Mouse (Mus musculus): Measurements from ENCODE around the gene Dtd1.

The Dtd1 gene

DNA sequence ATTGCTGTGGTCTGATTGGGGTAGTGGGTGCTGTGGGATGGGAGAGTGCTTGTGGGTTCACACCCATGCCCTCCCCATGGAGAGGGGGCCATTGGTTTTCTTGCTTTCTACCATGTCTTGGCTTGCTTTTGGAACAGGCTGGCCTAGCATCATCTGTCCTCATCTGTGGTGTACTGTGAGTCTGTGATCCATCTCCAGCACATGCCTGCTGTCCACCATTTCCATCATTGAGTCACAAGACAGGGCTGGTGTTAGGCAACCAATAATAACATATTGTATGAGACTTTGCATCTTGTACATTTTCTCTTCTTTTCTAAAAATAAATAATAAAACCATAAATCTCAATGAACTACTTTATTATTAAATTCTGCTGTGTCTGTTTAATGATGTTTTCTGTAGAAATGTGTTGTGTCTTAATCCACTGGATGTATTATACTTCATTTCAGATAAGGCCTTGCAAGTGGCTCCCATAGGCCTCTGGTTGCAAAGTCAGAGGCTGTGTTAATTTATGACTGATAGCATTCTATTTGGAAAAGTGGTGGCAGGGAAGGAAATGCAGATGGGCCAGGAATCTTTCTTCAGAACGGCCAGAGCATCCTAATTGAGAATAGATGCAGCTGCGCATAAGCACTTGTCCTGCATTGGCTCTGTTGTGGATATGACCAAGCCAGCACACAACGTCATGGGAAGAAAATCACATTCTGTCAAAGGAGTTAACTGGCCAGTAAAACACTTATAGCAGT, 168.8 kb downstream of the Dtd1 start:
- DNase-seq (ENCODE audit: low read depth, low spot score) = no peak

DNA sequence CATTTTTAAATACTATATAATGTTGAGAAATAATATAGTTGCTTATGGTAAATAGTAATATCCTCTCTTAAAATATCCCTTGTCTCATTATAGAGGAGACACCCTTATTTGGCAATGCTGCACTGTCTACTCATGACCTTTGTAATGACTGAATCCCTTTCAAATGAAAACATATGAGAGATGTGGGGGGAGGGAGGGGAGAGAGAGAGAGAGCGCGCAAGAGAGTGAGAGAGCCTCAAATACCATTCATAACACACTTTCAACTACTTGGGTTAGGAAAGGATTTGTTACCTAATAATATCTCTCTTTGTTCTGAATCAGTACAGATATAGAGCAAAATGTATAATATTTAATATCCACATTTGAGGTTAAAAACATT, 169.4 kb downstream of the Dtd1 start:
- DNase-seq (ENCODE audit: low read depth, low spot score) = no peak

DNA sequence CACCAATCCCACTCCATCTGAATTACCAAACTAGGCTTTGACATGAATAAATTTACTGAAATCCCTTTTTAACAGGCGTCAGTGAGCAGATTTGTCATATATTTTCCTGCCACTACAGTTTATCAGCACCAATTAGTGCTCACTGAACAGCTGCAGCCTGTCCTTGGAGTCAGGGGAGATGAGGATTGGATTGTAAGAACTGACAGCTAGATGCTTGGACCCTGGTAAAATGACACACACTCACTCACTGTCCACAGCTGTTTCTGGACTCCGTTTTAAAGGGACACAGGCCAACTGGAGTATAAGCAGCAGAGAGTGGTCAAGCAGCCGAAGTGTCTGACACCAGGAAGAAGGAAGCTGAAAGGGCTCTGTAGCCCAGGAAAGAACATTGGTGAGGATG, 169.9 kb downstream of the Dtd1 start:
- DNase-seq (ENCODE audit: low read depth, low spot score) = no peak

DNA sequence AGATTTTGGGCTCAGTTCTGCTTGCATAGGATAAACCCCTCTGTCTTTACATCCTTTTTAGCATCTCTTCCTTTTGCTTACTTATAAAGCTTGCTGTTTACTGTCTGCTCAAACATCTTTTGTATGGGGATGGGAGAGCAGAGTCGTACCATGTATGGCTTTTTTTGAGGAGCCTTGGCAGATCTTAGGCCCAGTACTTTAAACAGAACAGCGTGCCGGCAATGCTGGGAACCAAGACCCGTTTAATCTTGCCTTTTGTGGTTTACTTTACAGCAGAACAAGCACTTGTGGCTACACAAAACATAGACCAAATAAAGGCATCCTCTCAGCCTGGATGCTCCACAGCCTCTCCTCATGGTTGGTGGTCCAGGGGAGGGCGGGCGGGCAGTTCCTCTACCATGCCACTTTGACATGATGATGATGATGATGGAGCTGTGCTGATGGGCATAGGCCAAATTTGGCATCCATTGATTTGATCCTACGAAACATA, 170.8 kb downstream of the Dtd1 start:
- DNase-seq (ENCODE audit: low read depth, low spot score) = no peak

DNA sequence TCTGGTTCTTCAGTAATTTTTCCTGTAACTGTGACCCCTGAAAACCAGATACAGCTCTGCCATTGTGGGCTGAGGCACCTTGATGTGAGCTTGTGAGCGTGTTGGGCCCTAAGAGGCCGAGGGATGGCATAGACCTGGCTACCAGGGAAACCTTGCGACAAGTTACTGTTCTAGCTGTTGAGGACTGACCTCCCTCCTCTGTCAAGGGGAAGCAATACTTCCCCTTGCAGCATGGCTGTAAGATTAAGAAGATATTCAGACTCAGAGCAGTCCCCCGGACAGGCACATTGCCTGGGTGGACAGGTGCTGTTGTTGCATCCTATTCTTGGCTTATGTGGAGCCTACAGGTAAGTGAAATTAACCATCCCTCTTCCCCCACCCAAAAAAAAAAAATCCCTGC, 172.1 kb downstream of the Dtd1 start:
- no peak for DNase-seq (ENCODE audit: low read depth, low spot score)

DNA sequence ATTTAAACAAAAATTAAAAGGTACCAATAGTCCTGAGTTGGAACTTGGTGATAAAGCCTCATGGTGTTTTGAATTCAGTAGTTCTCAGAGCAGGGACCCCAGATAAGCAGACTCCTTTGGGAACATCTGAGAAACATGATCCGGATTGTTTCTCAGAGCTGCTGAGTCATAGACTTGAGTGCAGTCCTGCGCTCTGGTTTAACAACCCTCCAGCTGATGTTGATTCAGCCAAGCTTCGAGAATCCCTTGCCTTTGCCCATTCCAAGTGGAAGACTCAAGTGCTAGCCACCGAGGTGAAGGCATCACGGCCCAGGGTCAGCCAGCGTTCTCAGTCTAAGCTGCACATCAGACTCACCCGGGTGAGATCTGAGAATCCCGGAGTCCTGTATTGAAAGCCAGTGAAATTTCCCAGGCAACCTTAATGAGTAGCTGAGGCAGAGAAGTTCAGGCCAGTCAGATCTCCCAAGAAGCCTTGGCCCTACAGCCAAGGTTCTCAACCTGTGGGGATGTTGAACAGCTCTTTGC, 175.0 kb downstream of the Dtd1 start:
- DNase-seq (ENCODE audit: low read depth, low spot score) = peak; percentile 61

DNA sequence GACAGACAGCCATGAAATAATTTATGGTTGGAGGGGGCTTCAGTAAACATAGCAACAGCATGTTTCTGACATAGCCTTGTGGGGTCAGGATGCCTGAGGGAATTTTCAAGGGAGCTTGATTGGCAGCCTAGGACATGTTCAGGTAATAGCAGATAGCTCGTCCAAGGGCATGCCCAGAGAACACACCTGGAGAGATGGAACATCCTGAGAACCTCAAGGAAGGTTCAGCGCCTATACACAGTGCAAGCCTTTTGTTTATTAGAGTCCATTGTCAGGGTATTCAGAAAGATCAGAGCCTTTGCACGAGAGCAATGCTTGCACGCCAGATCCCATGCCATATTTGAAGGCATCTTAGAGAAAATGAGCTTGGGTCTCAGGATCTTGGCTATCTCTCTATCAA, 175.9 kb downstream of the Dtd1 start:
- DNase-seq (ENCODE audit: low read depth, low spot score) = no peak

DNA sequence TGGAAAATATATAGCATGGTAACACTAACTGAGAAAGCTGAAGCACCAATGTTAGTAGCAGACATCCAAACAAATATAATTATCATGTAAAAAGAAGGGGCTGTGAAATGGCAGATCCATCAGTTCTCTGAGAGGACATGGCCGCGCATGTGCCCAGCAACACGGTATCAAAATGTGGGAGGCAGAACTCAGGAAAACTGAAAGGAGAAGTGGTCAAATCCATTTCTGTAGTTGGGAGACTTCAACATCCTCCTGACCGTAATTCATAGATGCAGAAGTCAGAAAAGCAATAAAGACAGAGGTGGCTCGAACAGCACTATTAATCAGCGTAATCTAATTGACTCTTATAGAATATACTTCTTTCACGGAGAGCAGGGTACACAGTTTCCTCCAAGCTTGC, 179.6 kb downstream of the Dtd1 start:
- DNase-seq (ENCODE audit: low read depth, low spot score) = no peak

DNA sequence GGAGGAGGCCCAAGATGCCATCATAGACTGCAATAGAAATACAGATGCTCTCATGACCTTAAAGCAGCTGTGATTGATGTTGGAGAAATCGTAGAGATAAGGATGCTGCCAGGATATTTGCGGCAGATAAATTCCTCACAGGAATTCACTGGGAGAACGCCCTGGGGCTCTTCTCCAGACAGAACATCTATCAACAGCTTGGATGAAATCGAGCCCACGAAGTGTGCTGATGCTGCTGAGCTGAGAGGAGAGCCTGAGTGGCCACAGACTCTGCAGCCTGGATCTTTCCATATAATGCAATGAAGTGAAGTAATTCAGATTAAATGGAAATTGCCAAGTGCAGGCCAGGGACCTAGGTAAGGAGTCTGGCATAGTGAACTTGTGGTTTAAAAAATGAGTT, 181.0 kb downstream of the Dtd1 start:
- peak; percentile 81 for DNase-seq (ENCODE audit: low read depth, low spot score)

DNA sequence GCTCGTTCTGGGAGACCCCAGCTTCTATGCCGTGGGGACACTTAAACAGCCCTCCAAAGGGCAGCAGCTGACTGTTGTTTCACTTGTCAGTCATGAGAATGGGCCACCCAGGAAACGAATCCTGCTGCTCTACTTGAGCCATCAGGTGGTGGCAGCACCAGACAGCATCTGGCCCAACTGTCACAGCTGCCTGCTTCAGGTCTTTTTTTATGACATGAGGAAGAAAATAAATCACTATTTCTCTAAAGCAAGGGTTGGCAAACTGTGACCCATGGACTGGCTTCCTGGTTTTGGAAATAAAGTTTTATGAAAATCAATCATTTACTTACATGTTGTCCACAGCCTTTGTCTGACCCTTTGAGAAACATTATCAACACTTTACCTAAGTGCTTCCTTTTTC, 182.2 kb downstream of the Dtd1 start:
- DNase-seq (ENCODE audit: low read depth, low spot score) = no peak

DNA sequence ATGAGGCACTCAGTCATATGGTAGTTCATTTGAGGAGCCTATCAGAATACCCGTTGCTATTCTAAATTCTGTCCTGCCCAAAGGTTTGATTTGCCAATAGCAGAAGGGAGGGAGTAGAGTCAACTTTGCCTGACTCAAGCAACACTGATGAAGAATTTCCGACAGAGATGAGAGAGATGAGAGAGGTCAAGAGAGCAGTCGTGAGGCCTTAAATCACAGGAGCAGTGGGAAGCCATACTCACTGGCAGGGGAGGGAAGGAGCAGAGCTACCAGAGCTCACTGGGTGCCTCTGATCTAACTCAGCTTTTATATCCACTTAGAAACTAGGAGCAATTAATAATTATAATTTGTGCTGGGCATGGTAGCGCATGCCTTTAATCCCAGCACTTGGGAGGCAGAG, 182.8 kb downstream of the Dtd1 start:
- DNase-seq (ENCODE audit: low read depth, low spot score) = no peak

DNA sequence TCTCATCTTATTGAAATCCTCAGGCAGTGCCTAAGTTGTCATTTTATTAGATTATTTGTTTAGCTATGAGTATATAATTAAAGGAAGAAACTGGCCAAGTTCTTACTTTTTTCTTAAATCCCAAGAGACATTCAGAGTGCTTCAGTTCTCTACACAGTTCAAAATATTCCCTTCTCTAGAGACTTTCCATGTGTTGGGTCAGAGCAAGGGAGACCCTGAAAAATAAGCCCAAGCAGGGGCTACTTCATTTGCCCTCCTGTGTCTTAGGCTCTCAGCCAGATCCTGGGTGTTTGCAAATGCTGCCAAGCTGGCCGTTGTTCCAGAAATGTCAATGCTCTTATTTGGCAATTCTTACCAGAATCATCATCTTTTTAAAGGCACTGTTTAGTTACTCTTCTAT, 183.5 kb downstream of the Dtd1 start:
- DNase-seq (ENCODE audit: low read depth, low spot score) = no peak

DNA sequence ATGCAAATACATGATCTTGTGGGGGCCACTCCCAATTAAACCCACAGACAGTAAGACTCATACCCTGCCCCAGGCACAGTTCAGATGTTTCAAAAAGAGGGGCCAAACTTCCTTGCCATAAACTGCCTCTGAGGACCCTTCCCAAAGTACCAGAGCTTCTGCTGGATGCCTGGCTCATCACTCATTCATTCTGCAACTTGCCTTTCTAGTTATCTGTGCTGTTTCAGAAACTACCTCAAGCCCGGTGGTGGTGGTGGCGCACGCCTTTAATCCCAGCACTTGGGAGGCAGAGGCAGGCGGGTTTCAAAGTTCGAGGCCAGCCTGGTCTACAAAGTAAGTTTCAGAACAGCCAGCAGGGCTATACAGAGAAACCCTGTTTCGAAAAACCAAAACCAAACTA, 184.1 kb downstream of the Dtd1 start:
- DNase-seq (ENCODE audit: low read depth, low spot score) = no peak

DNA sequence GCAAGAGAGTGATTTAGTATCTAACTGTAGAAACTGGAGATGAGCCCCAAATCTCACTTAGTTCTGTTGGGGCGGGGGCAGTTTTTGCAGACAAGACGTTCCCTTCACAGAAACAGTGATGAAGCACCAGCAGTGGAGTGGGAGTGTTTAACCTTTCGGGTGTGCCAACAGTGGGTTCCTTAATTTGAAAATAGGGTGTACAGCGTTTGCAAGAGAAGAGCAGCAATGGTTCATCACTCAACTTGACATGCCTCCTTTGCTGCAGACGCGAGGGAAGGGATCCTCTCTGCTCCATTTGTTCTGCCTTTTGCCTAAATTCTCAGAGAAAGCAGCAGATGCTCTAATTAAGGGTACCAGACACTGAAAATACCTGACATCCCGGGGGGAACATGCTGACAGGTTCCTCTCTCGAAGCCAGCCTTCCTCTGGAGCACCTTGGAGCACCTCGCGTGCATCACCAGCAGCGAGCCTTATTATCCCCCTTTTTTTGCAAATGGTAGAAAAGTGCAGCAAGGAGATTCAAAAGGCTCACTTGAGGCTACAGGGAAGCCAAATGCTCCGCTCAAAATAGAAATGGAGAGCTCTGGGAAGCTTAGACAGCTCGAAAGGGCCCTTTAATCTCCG, 192.1 kb downstream of the Dtd1 start:
- no peak for DNase-seq (ENCODE audit: low read depth, low spot score)

DNA sequence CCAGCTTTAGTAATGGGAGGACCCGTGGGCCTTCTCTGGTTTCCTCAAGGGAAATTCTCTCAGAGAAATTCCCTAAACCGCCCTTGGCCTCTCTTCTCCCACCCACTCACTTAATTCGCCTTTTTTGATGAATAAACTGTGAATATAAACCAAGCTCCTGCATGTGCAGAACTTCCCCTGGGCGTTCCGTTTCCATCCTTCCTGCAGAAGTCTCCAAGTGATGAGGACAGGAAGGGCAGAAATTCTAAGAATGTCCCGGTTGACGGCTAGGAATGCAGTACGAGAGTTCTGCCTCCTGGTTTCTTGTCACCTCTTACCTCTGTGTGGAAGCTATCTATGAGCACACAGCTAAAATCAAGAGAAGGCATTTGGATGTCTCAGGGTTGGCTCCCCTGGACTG, 197.8 kb downstream of the Dtd1 start:
- DNase-seq (ENCODE audit: low read depth, low spot score) = no peak

DNA sequence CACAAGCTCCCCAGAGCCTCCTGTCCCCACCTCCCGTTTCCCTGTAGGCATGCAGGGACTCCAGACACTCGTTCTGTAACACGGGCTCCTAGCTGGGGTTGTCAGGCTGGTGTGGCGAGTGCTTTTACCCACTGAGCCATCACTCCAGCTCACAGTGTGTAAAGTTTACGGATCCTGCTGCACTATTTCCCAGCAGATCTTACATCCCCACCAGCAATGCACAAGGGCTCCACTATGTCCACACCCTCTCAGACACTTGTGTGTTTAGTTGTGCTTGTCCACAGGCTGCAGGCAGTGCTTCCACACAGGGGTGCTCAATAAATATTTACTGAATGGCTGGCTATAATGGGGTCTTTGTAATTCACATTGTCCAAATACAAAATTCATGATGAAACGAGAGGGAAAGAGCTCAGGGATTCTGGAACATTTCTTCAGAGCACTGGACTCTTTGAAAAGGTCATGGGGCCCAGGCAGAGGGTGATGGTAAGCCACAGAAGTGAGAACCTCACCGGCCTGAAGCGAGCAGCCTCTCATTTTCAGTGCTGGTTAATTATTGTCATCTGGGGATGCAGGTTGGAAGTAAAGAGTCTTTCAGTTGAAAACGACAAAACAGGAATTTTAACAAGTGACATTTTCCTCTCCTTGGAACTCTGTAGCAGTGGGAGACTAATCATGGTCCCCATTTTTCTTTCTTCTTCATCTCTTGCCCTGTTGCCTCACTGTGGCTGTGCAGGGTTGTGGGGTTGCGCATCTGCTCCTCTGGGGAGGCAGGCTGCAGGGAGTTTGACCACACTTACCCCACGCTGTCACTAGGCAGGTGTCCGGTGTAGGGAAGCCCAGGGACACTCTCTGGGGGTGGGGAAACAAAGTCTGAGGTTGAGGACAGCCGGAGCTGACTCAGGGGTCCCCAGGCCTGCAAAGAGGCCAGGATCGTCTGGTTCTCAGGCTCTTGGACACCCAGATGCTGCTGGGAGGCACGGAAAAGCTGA, 208.4 kb downstream of the Dtd1 start:
- no peak for DNase-seq (ENCODE audit: low read depth, low spot score)

All from 3T3-L1 (cell line).